Mouse (Mus musculus) lung, adult 2 months (tissue): ENCODE measurements around the gene Casp2.

Experiments
- CTCF ChIP-seq: fragments of 200-500 bp; IDR thresholded peaks from 2 replicates; pipeline ENCODE4 v1.5.1; 2011; ENCODE audit warnings: mild to moderate bottlenecking, low read length, control low read depth; ENCODE audit not compliant: insufficient read depth
- POLR2A ChIP-seq: fragments of 200-500 bp; IDR thresholded peaks from 2 replicates; pipeline ENCODE4 v1.6.1; 2011; ENCODE audit warnings: low read depth, mild to moderate bottlenecking, control low read depth, low read length, borderline replicate concordance; ENCODE audit errors: extremely low read depth

GRCm38 (mm10) chr6:42264626-42265312 is at the start of gene Casp2:
- peak; percentile 95 for TF ChIP-seq CTCF
- peak; percentile 57; the same call in 1 of the 2 replicates for TF ChIP-seq POLR2A
